Mouse (Mus musculus) liver, embryonic 14.5 days (tissue): ENCODE data around the gene Kdm4b. TPM values are rescaled to one million over a fixed set of nuclear protein-coding genes. Genes with fewer than 3 reads are reported as not detected.

Source experiments
- ATAC-seq: fragments of 200-750 bp; cut with Nextera tagmentation; 2 replicates; pipeline ENCODE4 v1.8.0; 2017; ENCODE audit warnings: moderate number of reproducible peaks, mild to moderate bottlenecking, moderate library complexity; ENCODE audit not compliant: insufficient read depth
- DNase-seq, 3 experiments: peaks; one replicate each; pipeline ENCODE4 v3.0.0-alpha.2; 2012 to 2013; ENCODE audit warnings: low read depth in 3 of 3, low spot score in 3 of 3
- H3K27ac ChIP-seq: fragments of 300-500 bp; sonication (generic); 2 replicates; pipeline ENCODE4 v1.5.1; 2014; ENCODE audit warnings: moderate library complexity, mild to moderate bottlenecking, control low read depth, inconsistent platforms
- H3K27me3 ChIP-seq: fragments of 300-500 bp; sonication (generic); 2 replicates; pipeline ENCODE4 v1.6.1; 2014; ENCODE audit warnings: mild to moderate bottlenecking, low read length, moderate library complexity; ENCODE audit not compliant: control insufficient read depth, insufficient read depth
- H3K36me3 ChIP-seq: fragments of 300-500 bp; sonication (generic); replicated peaks from 2 replicates; pipeline ENCODE4 v1.6.1; 2014; ENCODE audit warnings: low read depth; ENCODE audit not compliant: control insufficient read depth, insufficient read depth
- H3K4me1 ChIP-seq, 2 experiments: fragments of 200-500 bp in 1 of 2; fragments of 300-500 bp in 1 of 2; sonication (generic) in 1 of 2; replicated peaks; 2 replicates each; pipeline ENCODE4 v1.6.1; 2012 to 2014; ENCODE audit warnings: antibody characterized with exemption in 1 of 2, inconsistent platforms in 1 of 2, low read length in 1 of 2; ENCODE audit not compliant: control insufficient read depth in 2 of 2, insufficient read depth in 2 of 2
- H3K4me2 ChIP-seq: fragments of 300-500 bp; sonication (generic); 2 replicates; pipeline ENCODE4 v1.6.1; 2014; ENCODE audit warnings: low read depth, mild to moderate bottlenecking, control low read depth, moderate library complexity
- H3K4me3 ChIP-seq, 2 experiments: fragments of 200-500 bp in 1 of 2; fragments of 300-500 bp in 1 of 2; sonication (generic) in 1 of 2; 2 replicates each; pipeline ENCODE4 v1.5.1; 2012 to 2014; ENCODE audit warnings: low read depth in 2 of 2, low read length in 2 of 2, mild to moderate bottlenecking in 2 of 2, control low read depth in 1 of 2, inconsistent platforms in 1 of 2, moderate library complexity in 1 of 2; ENCODE audit not compliant: insufficient read depth in 1 of 2
- H3K9ac ChIP-seq: fragments of 300-500 bp; sonication (generic); replicated peaks from 2 replicates; pipeline ENCODE4 v1.6.1; 2014; ENCODE audit warnings: mild to moderate bottlenecking, control low read depth, moderate library complexity
- H3K9me3 ChIP-seq: fragments of 300-500 bp; sonication (generic); 2 replicates; pipeline ENCODE4 v1.6.1; 2016; ENCODE audit warnings: low read length, mixed read lengths; ENCODE audit not compliant: control insufficient read depth
- CTCF ChIP-seq: IDR thresholded peaks from 2 replicates; pipeline ENCODE4 v1.5.1; 2016; ENCODE audit warnings: antibody characterized with exemption, low read depth, control low read depth
- EP300 ChIP-seq: IDR thresholded peaks from 2 replicates; pipeline ENCODE4 v1.6.1; 2016; ENCODE audit warnings: antibody characterized with exemption, low read depth
- WGBS: fragments of 180-500 bp; shearing (Covaris S2); extraction: QIAGEN DNeasy Blood & Tissue Kit; methylation state at CpG from one replicate; pipeline ENCODE4 v1.1.7; 2014; ENCODE audit not compliant: insufficient replicate concordance; 5-methylcytosine and 5-hydroxymethylcytosine counted together
- polyA plus RNA-seq, 2 experiments: library from polyadenylated mRNA; depleted of rRNA in 1 of 2; stranded (reverse) in 1 of 2; unstranded in 1 of 2; fragments of >200 nt; fragmentation: Nextera tagmentation in 1 of 2; extraction: Ambion mirVana in 1 of 2; gene quantifications; 2 replicates each; pipeline versions ENCODE4 v1.2.1 to v1.2.3; 2012 to 2014

Kdm4b gene
- polyA plus RNA-seq, 2 experiments: 4.2 to 4.5 TPM

DNA sequence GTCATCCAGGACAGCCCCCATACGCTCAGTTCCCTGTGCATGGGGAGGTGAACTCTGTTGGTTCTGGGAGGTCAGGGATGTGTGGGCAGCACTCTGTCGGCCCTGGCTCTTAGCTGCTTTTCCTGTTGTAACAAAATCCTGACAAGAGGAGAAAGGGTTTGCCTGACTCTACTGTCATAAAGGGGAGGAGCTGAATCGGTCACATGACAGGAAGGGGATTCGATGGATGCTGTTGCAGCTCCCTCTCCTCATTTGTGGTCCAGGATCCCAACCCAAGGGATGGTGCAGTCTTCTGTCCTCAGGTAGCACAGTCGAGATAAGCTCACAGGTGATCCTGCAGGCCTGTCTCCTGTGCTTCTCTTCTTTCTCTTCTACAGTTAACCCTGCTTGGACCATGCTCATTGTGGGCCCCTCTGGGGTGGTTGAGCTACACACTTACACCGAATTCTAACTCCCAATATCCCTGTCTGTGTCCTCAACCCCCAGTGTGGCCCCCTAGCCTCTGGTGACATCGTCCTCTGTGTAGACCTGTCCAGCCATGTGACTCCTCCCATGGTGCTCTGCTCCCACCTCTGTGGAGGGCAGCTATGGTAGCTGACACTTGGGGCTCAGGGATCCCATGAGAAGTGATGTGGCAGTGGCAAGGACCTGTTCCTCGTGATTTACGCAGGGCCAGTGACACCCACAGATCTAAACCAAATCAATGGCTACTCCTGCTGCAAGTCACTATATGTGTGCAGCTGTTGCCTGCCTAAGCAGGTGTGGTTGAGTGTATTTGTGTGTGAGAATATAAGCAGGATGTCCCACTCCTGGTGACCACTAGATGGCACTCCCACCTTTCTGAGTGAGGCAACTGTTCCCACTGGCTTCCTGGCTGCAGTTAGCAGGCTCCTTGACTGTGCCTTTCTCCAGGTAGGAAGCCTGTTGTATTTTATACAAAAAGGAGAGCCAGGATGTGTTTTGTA is 31.3 kb downstream of the Kdm4b start:
- peak; percentile 34 to 53 (median 40) for DNase-seq
- no peaks in the 10 kb centered on the region for H3K36me3 ChIP-seq
- no peaks in the 10 kb centered on the region for H3K9me3 ChIP-seq
- no peaks in the 10 kb centered on the region for H3K27me3 ChIP-seq
- 0 out of 2 replicates have a peak, but pooled peaks have one; percentile 38 for ATAC-seq
- no peak overlapping the region for H3K4me3 ChIP-seq
- no peak overlapping the region for H3K4me2 ChIP-seq
- H3K9ac ChIP-seq: no peak overlapping the region
- H3K4me1 ChIP-seq: no peaks in the 10 kb centered on the region
- WGBS: 46% methylated on average over 9 of the region's 9 CpGs
- no peak for TF ChIP-seq EP300
- peak; percentile 95 for TF ChIP-seq CTCF
- no peak overlapping the region for H3K27ac ChIP-seq

GRCm38 (mm10) chr17:56359183-56359725 is 33.4 kb downstream of the Kdm4b start:
- WGBS: 54% methylated on average over 3 of the region's 3 CpGs
- Histone ChIP-seq H3K4me3 (no peak overlapping the region), H3K4me1 (no peaks in the 10 kb centered on the region), H3K27me3 (no peaks in the 10 kb centered on the region), H3K9me3 (no peaks in the 10 kb centered on the region), H3K36me3 (no peaks in the 10 kb centered on the region), H3K9ac (no peak overlapping the region), H3K4me2 (no peak overlapping the region), H3K27ac (no peak overlapping the region)
- no peak for DNase-seq
- TF ChIP-seq EP300 (no peak), CTCF (peak; percentile 25; the same call in 1 of the 2 replicates)
- no peak for ATAC-seq

DNA sequence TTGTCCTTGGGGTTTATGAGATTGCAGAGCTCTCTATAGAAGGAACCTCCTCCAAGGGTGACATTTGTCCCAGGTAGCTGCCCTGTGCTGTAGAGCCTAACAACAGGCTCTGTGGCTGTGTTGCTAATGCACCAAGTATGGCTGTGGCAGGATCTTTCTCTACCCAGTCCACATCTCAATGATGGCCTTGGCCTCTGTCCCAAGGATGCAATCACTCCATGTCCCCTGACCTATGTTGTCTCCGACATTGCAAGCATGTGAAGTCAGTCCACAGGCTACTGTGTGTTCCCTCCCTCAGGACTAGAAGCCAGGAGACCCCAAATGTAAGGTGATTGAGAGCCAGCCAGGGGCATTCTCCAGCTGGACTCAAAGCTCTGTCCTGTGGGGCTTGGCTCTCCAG is 34.0 kb downstream of the Kdm4b start:
- H3K9ac ChIP-seq: no peak overlapping the region
- 69% methylated on average over 1 of the region's 1 CpGs for WGBS
- no peak overlapping the region for H3K27ac ChIP-seq
- no peaks in the 10 kb centered on the region for H3K36me3 ChIP-seq
- H3K27me3 ChIP-seq: no peaks in the 10 kb centered on the region
- H3K4me1 ChIP-seq: no peaks in the 10 kb centered on the region
- H3K4me2 ChIP-seq: no peak overlapping the region
- DNase-seq (no peak), ATAC-seq (no peak)
- TF ChIP-seq CTCF (no peak), EP300 (no peak)
- no peak overlapping the region for H3K4me3 ChIP-seq
- no peaks in the 10 kb centered on the region for H3K9me3 ChIP-seq

- DNase-seq: no peak
- H3K9ac ChIP-seq: no peak overlapping the region
- H3K36me3 ChIP-seq: no peaks in the 10 kb centered on the region
- 76% methylated on average over 8 of the region's 8 CpGs for WGBS
- TF ChIP-seq EP300: no peak
- no peaks in the 10 kb centered on the region for H3K4me1 ChIP-seq
- H3K9me3 ChIP-seq: no peaks in the 10 kb centered on the region
- ATAC-seq: no peak
- no peak overlapping the region for H3K27ac ChIP-seq
- no peak overlapping the region for H3K4me3 ChIP-seq
- H3K4me2 ChIP-seq: no peak overlapping the region
- no peaks in the 10 kb centered on the region for H3K27me3 ChIP-seq
Observed at GRCm38 (mm10) chr17:56360451-56360850, 34.6 kb downstream of the Kdm4b start.

- no peak overlapping the region for H3K4me3 ChIP-seq
- no peak overlapping the region for H3K27ac ChIP-seq
- peaks cover 0 to 2% of the 10 kb centered on the region in 2 experiments; a peak in 1 of 4 replicates for H3K4me1 ChIP-seq
- no peak for DNase-seq
- no peak for ATAC-seq
- no peaks in the 10 kb centered on the region for H3K36me3 ChIP-seq
- 73% methylated on average over 2 of the region's 2 CpGs for WGBS
- no peak overlapping the region for H3K4me2 ChIP-seq
- TF ChIP-seq CTCF (no peak), EP300 (no peak)
- H3K27me3 ChIP-seq: no peaks in the 10 kb centered on the region
- no peak overlapping the region for H3K9ac ChIP-seq
- no peaks in the 10 kb centered on the region for H3K9me3 ChIP-seq
Observed at GRCm38 (mm10) chr17:56361542-56361941, 35.7 kb downstream of the Kdm4b start.
